Mouse (Mus musculus) c-Kit-positive CD71-negative TER-119-negative erythroid progenitor cells, embryonic 14.5 days (primary cell): ENCODE measurements around the gene Plagl1.

ENCODE experiments used
- DNase-seq: peaks from one replicate; pipeline ENCODE4 v3.0.0-alpha.2; 2013; ENCODE audit warnings: low read depth

The Plagl1 gene

DNA sequence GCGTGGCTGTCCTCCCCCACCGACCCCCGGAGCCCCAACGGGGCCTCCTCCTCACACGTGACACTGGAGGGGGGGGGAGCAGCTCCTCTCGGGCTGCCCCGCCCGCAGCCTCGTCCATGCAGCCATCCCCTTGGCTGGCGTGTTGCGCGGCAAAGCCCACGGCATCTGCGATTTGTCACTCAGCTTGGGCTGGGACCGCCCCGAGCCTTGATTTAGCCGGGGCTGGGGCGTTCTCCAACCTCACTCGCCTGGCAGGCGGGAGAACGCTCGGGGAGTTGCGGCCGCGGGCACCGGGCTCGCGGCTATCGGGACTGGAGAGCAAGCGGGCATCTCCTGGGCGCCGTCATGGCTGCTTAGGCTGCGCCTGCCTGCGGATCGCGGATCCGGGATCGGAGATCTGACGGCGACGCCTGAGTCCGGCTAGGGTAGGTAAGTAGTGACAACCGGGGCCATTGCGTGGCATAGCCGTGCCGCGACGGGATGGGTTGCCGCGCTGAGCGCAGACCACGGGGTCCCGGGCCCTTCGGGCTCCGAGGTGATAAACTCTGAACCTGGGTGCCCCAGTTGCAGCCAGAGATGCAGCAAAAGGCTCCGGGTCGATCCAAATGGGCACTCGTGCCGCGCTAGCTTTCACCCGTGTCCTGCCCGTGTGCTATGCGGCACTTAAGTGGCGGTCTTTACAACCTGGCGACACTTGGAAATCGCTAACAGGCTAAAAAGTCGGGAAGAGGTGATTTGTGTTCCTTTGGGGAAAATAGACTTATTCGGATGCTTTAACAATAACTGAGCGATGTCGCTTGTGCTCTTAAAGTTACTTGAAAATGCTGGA is 30.5 kb downstream of the Plagl1 start:
- DNase-seq = peak; percentile 26

DNA sequence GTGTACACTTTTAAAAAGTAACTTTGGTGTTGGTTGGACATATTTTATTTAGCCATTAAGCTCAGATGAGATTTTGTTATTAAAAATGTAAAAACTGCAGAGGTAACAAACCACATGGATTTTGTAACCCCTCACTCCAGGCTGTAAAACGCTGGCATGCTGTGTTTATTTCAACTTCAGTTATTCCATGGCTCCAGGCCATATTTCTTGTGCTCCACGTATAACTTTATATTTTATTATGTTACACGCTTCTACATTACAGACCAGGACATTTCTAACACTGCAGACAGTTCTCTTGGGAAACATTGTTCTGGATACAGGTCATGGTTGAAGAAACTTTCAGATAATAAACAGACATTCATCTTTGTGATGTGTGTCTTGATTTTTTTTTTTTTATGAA is 32.7 kb downstream of the Plagl1 start:
- DNase-seq = no peak

DNA sequence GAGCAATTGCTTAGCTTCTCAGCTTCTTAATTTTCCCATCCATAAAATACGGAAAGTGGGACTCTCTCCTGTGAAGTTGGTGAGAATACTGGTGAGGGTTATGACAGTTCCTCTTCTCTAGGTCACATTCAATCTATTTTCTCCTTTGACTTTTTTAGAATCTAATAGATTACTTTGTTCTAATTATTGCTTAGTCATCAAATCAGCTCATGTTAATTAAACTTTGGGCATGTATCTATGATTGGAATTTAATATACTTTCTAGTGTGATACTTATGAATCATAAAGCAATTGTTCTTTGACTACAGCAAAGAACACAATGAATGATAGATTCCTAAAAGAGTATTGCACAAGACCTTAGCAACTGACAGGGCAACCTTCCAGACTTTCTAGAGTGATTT is 38.6 kb downstream of the Plagl1 start:
- DNase-seq = no peak

DNA sequence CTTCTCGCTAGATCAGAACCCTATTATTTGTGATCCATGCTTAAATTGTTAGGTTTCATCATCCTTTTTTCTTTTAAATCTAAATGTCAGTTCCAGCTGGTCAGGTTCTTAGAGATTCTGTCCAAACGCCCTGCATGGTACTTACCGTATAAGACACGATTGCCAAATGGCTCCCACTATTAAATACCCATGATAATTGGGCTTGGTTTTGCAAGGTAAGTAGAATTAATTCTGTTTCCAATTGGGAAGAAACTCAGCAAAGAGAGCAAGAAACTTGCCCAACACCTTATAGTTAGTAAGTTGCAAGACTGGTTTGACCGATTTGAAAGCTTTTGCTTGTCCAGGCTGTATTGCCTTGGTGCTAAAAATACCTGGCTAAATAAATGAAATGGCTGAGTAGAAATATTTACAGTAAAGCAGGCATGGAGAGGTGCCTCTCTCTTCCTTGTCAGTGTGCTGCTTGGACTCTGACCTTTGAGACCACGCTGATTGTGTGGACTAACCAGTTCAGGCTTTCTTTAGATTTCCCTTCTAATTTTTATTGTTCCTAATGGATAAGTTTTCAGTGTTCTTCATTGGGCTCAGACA is 39.9 kb downstream of the Plagl1 start:
- no peak for DNase-seq

DNA sequence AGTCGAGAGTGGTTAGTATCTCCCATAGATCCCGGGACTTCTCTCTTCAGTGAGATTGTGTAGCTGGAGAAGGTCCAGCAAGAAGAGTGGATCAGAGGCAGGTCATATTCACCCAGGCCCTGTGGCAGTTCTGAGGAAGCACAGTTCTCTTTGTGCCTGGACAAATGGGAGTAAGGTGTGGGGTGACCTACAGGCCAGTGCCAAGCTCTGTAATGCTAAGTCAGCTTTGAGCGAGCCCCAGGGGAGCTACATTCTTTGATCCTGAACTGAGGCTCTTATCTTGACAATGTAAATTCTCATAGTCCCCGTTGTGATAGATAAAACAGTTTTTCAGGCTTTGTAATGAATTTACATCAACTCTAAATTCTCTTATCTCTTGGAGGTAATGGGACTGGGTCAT is 42.1 kb downstream of the Plagl1 start:
- no peak for DNase-seq

DNA sequence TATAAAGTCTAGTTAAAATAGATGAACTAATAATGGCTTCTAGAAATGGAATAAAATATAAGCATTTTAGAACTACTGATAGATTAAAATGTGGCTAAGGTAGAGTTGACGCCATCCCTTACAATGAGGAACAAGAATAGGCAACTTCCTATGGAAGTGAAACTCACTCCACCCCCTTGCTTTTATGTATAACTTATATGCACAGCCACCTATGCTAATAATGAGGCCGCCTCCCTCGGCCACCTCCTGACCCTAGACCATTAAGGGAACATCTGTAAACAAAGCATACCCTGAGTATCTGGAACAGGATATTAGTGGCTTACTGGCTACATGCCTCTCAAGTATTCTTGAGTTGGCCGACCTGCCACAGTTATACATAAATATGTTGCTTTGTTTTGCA is 43.5 kb downstream of the Plagl1 start:
- DNase-seq = no peak

DNA sequence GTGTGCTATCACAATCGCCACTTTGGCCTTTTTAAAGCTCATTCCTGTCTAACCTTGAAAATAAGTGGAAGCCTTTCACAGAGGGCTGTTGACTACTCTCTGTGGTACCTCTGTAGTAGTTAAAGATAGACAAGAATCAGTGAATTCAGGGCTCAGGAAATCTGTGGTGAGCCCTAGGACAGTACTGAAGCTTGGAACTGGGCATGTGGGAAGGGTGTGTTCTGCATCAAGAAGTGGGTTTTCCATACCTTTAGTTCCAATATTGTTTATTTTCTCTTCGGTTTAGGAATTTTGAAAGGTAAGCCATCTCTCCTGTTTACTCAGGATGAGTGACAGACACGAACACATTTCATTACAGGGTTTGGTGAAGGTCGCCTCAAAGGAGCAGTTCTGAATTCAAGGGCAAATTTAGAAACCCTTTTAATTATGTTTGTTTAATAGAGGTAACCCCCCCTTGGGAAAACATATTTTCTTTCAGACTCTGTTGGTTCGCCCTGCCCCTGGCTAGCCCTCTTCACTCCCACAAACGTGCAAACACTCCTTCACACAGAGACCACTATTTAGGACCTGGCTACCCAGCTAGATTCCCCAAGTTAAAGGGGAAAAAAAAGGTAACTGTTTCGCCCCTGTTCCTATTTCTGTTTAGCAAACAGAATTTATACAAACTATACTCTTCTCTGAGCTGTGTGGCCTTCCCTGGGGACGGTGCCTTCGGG is 46.8 kb downstream of the Plagl1 start:
- DNase-seq = no peak

DNA sequence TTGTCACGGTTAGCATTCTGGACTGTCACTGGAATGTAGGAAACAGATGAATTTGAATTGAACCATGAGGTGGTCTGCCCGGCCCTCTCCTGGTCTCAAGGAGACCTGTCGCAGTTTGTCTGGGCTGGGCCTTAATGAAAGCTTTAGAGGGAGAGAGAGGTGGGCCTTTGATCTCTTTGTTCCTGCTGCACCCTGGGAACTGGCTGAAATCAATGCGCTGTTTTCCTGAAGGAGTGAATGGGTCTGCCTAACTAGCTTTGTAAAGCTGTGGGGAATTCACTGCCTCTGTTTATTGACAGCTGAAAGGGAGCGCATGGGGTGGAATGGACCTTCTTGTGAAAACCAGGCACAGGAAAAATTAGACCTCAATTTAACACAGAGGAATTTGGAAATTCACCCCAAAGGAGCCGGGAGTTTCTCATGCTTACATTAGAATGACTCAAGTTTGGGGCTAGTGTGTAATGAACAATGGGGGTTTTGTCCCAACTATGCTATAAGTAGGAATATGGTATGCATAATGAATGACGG is 47.8 kb downstream of the Plagl1 start:
- DNase-seq = no peak

DNA sequence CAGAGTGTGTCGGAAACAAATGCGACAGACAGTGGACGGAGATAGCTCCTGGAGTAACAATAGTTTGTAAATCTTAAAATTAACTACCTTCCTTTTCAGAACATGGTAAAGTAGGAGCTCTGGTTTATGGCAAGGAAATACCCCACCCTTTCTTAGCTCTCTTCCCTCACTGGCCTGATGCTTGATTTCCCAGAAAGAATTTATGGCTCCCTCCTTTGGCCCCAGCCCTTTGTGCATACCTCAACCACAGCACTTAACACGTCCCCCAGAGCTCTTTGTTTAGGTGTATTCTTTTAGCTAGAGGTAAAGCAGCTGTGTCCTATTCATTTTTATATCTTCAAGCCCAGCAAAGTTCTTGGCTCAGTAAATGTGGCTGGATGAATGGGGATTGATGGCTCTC is 48.5 kb downstream of the Plagl1 start:
- no peak for DNase-seq

DNA sequence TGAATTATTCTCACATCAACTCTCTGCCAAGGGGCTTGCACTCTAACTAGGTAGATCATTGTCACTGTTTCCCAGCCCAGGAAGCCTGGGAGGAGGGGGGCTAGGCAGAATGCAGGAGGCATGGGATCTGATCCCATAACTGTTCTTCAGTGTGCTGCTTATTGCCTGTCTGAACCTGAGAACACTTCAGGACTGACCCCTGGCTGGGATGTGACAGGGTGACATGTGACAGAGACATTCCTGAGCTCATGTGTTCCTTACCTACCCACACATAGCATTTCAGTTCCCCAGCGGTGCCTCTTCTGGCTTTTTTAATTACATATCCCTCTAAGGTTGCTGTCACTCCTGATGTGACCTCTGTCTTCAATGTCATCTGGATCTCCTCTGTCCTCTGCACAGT is 49.5 kb downstream of the Plagl1 start:
- no peak for DNase-seq

DNA sequence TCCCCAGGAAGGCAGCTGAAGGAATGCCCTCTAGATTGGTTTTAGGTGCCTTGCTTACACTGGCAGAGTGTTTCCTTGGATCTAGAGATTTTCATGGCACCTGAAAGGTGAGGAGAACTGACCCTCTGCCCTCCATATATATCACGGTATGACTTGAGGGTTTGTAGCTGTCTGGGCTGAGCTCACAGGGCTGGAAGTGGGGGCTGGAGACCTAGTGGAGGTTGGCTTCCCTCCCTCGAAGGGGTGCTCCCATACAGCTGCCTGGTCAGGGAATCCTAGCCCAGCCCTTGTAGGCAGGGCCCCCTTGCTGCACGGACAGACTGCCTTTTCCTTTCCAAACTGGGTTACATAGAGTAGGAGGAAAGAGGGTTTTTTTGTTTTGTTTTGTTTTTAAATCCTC is 52.5 kb downstream of the Plagl1 start:
- no peak for DNase-seq

DNA sequence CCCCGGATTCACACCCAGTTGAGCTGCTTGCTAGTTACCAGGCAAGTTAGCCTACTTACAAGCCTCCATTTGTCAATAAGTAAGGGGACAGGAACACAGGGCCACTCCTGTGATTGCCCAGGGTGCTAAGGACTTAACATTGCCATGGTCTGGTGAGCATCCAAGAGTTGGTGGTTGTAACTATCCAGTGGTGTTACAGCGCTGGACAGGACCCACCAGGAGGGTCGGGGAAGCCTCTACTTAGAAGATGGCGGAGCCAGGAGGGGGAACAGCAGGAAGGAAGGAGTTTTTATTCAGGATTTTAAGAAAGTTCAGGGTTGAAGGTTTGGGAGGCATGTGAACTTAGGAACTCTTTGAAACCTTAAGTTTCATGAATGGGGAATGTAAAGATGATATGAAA is 53.3 kb downstream of the Plagl1 start:
- DNase-seq = no peak

DNA sequence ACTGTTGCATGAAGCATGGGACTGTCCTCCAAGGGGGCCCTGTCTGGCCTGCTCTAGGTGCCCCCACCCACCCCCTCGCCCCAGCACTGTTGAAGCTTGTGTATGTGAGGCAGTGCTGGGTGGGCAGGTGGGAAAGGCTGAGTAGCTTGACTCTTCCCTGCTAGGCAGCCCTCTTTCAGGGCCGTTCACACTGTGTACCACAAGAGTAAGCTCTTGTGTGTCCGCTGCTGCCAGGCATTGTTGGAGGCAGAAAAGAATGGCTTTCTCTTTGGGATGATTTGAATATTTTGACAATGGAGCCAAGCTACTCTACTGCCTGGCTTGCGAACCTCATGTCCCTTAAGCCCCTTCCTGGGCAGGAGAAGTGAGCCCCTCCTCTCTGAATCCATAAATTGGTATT is 54.7 kb downstream of the Plagl1 start:
- no peak for DNase-seq

DNA sequence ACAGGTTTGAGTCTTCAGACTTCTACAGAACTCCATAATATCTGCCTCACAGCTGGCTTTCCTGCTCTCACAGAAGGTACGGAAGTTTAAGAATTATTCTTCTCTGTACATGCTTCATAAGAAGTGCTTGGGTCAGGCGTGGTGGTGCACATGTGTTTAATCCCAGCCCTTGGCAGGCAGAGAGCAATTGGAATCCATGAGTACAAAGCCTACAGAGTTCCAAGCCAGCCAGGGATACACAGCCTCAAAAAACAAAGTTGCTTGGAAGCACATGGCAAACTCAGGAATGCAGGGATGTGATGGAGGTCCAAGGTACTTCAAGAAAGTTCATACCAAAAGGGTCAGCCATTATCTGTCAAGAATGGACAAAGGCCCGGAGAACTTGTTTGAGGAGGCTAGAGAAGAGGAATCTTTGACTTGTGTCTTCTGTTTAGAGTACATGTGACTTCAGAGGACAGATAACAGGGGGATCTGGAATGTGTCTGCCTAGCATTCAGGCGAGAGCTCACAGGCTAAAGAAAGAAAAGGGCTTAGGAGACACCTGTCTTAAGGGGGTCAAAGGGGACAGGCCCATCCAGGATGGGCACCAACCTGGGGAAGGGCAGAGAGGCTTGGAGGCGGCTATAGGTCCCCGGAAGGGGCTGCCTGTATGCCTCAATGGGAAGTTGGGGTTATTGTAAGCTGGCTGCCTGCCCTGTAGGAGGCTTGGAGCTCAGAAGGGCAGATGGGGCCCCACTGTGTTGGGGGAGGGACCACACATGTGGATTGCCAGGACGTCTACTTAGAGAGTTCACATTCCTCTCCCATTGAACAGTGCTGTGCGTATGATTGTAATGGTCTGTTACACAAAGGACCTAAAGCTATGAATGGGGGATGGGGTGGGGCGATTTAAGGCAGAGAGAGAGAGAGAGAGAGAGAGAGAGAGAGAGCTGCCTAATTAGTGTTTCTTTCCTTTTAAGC is 56.7 kb downstream of the Plagl1 start:
- no peak for DNase-seq

DNA sequence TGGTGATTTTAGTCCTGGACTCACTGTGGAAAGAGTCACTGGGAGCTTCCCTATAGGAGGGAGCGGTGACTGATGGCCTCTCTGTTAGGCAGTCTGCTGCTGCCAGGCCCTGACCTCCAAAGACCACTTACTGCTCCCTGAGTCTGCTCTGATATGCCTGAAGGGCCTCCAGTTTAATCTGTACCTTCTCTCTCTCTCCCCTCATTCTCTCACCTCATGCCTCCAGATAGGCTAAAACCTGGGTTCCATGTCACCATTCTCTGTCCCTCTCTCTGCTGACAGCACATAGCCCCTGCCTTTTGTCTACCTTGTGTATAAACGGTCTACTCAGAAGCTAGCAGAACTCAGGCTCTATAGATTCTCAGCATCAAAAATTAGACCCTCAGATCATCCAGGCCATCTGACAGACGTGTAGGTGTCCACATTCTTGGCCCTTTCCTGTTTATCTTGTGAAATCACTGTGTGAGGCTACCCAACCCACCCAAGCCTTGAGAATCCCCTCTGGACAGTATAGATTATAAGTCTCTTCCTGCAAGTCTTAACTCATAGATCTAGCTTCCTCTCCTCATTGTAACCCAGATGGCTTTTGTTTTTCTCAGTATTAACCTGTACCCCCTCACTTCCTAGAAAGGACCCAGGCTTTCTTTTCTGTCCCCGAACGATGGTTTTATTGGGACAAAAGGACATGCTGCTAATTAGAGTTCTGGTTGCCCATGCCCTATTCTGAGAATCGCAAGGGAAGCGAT is 57.9 kb downstream of the Plagl1 start:
- DNase-seq = no peak

DNA sequence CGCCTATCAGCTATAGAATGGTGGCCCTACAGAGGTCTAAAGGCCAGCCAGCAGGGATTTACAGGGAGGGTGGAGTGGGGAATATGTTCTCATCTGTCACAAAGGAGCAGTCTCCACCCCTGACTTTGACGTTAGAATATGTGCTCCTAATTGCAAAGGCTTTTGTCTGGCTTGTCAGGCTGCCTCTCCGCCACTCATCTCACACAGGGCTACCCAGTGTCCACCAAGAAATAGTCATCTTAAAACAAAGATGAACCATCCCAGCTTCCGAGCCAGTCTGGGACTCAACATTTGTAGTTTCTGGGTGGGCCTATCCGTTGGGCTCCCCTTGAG is 58.4 kb downstream of the Plagl1 start:
- DNase-seq = no peak

DNA sequence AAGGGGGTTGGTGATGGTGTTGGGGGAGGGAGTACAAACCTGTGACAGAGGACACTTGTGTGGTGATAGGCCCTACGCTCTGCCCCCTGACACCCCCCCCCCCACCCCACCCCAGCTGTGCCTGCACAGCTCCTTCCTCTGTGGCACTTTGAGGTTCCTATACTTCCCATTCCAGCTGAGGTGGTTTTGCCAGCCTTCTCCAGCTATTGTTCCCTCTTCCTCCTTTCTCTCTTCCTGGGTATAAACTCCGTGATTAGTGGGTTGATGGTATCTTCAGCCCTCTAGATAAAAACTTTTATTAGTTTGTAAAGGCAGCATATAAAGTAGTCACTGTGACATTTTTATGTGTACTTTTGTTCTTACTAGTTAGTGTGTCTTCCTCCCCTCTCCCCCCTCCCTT is 59.0 kb downstream of the Plagl1 start:
- DNase-seq = no peak

DNA sequence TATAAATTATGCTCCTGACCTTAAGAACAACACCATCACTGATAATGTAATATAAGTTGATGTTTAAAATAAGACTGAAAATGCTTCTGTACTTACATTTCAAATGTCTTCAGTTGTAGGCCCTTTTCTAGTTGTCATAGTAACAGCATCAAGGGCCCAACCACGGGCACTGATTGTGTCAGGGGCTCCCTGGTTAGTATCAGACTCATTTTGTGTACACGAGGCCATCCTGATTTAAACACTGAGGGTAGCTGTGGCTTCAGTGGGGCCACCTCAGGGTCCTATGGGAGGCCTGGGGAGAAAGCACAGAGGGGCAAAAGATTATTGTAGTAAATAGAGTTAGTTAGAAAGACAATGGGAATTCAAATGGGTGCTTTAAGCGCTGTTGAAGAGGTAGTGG is 65.5 kb downstream of the Plagl1 start:
- no peak for DNase-seq

DNA sequence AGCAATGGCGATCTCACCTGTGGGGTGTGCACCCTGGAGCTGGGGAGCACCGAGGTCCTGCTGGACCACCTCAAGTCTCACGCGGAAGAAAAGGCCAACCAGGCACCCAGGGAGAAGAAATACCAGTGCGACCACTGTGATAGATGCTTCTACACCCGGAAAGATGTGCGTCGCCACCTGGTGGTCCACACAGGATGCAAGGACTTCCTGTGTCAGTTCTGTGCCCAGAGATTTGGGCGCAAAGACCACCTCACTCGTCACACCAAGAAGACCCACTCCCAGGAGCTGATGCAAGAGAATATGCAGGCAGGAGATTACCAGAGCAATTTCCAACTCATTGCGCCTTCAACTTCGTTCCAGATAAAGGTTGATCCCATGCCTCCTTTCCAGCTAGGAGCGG is 67.0 kb downstream of the Plagl1 start:
- DNase-seq = no peak

DNA sequence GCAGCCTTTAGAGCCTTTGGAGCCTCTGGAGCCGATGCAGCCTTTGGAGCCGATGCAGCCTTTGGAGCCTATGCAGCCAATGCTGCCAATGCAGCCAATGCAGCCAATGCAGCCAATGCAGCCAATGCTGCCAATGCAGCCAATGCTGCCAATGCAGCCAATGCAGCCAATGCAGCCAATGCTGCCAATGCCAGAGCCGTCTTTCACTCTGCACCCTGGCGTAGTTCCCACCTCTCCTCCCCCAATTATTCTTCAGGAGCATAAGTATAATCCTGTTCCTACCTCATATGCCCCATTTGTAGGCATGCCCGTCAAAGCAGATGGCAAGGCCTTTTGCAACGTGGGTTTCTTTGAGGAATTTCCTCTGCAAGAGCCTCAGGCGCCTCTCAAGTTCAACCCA is 67.6 kb downstream of the Plagl1 start:
- no peak for DNase-seq

DNA sequence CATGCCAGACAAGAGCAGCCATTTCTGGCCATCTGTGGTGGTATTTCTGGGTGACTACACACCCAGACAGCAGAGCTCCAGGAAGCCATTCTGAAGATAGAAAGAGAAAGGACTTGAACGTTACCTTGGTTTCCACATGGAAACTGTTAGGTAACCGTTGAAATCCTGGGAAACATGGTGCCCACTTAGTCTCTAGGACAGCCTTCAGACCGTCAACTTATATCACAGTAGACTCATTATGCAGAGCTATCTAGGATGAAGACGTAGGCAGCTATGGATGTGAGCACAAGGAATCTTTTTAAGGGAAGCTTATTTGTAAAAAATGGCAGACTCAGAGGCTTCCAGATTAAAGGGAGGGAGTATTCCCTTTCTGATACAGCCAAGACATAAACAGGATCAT is 73.5 kb downstream of the Plagl1 start:
- no peak for DNase-seq
